Mouse (Mus musculus): ENCODE results near the gene BC107364.

- TF ChIP-seq POLR2A (IDR thresholded peaks at IDR 0.05; ENCODE audit: borderline replicate concordance, extremely low read depth, low read depth, low read length), result no peak
- TF ChIP-seq CTCF (IDR thresholded peaks at IDR 0.05; ENCODE audit: insufficient read depth, low read length), result no peak
Measured at GRCm38 (mm10) chr3:96435557-96436091, 16.5 kb downstream of the BC107364 start.

All from lung, adult 2 months (tissue).